Mouse (Mus musculus) hindbrain, embryonic 13.5 days (tissue): ENCODE measurements around the gene Dna2. TPM values are rescaled to one million over a fixed set of nuclear protein-coding genes. Genes with fewer than 3 reads are reported as not detected.
"Not testable (repeated sequence)": the region's sequence is repeated elsewhere in the genome, so short reads cannot be mapped to it uniquely, and the experiment has no call there.

Experiments used
- ATAC-seq: fragments of 200-750 bp; cut with Nextera tagmentation; 2 replicates; pipeline ENCODE4 v1.8.0; 2017; ENCODE audit warnings: moderate TSS enrichment; ENCODE audit not compliant: low FRiP score
- H3K27ac ChIP-seq: fragments of 300-500 bp; sonication (generic); 2 replicates; pipeline ENCODE4 v1.5.1; 2015; ENCODE audit warnings: inconsistent platforms, mild to moderate bottlenecking, moderate library complexity
- H3K27me3 ChIP-seq: fragments of 300-500 bp; sonication (generic); 2 replicates; pipeline ENCODE4 v1.6.1; 2015; ENCODE audit warnings: mild to moderate bottlenecking, inconsistent platforms
- H3K36me3 ChIP-seq: fragments of 300-500 bp; sonication (generic); 2 replicates; pipeline ENCODE4 v1.6.1; 2015; ENCODE audit warnings: mild to moderate bottlenecking, inconsistent platforms
- H3K4me1 ChIP-seq: fragments of 300-500 bp; sonication (generic); replicated peaks from 2 replicates; pipeline ENCODE4 v1.6.1; 2015; ENCODE audit warnings: inconsistent platforms
- H3K4me2 ChIP-seq: fragments of 300-500 bp; sonication (generic); 2 replicates; pipeline ENCODE4 v1.6.1; 2015; ENCODE audit warnings: inconsistent platforms, mild to moderate bottlenecking, moderate library complexity
- H3K4me3 ChIP-seq: fragments of 300-500 bp; sonication (generic); 2 replicates; pipeline ENCODE4 v1.5.1; 2015; ENCODE audit warnings: mild to moderate bottlenecking, inconsistent platforms
- H3K9ac ChIP-seq: fragments of 300-500 bp; sonication (generic); 2 replicates; pipeline ENCODE4 v1.6.1; 2015; ENCODE audit warnings: mild to moderate bottlenecking, inconsistent platforms
- H3K9me3 ChIP-seq: fragments of 300-500 bp; sonication (generic); 2 replicates; pipeline ENCODE4 v1.6.1; 2016; ENCODE audit warnings: inconsistent platforms
- WGBS: fragments of 180-500 bp; shearing (Covaris S2); methylation state at CpG from one replicate; pipeline ENCODE4 v1.1.7; 2015; 5-methylcytosine and 5-hydroxymethylcytosine counted together
- polyA plus RNA-seq: library from polyadenylated mRNA; unstranded; fragments of >200 nt; fragmentation: Nextera tagmentation; extraction: Ambion mirVana; gene quantifications from 2 replicates; pipeline ENCODE4 v1.2.1, GENCODE M21; 2015

Dna2 gene
- 5.1 and 6.4 TPM in 2 replicates for polyA plus RNA-seq

DNA sequence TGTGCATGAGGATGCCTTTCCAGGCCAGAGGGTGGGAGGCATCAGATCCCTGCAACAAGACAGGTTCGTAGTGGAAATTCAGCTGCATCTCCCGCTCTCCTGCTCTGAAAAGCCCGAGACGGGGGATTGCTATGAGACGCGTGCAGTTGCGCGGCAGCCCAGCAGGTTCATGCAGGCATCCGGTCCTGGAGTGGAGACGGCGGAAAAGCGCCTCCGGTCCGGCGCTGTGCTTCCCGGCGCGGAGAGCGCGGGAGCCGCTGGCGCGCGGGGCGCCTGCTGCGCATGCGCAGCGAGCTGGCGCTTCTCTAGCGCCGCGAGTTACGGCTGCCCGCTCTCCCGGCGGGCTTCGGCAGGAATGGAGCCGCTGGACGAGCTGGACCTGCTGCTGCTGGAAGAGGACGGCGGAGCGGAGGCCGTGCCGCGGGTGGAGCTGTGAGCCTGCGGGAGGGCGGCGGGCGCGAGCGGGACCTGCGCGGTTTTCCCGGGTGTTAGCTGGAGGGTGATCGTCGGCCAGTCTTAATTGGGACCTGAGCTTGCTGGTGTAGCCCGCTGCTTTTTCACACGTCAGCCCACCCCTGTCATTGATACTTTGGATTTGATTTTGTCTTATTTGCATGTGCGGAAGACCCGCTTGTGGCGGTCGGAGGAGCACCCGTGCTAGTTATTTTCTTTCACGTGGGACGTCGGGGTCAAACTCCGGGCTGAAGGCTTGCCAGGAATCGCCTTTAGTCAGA lies at the start of gene Dna2:
Dna2 (plus strand) TSS at position 289 of the 734 bp plus-strand sequence.
- peak; percentile 92 for ATAC-seq
- H3K27ac ChIP-seq: peak within 1 kb of the TSS; percentile 90
- peaks cover 38% of the 10 kb centered on the region for H3K36me3 ChIP-seq
- no peaks in the 10 kb centered on the region for H3K27me3 ChIP-seq
- peak within 1 kb of the TSS; percentile 59 for H3K4me3 ChIP-seq
- 0 out of 2 replicates have a peak, but pooled peaks cover 4% of the 10 kb centered on the region for H3K4me1 ChIP-seq
- H3K9ac ChIP-seq: peak within 1 kb of the TSS; percentile 83
- peak within 1 kb of the TSS; percentile 72 for H3K4me2 ChIP-seq
- H3K9me3 ChIP-seq: no peaks in the 10 kb centered on the region
- under 1% methylated on average over 68 of the region's 68 CpGs for WGBS

- Histone ChIP-seq H3K4me3 (no peak overlapping the region), H3K27me3 (no peaks in the 10 kb centered on the region), H3K9me3 (no peaks in the 10 kb centered on the region), H3K4me1 (no peaks in the 10 kb centered on the region), H3K27ac (no peak overlapping the region), H3K4me2 (no peak overlapping the region), H3K9ac (no peak overlapping the region), H3K36me3 (no peaks in the 10 kb centered on the region)
- 99% methylated on average over 3 of the region's 3 CpGs for WGBS
- ATAC-seq: no peak
These were observed 49.4 kb upstream of the Dna2 start for GRCm38 (mm10) chr10:62897437-62897836.

GRCm38 (mm10) chr10:62898061-62898460 lies 48.8 kb upstream of the Dna2 start:
- no peak for ATAC-seq
- Histone ChIP-seq H3K9ac (no peak overlapping the region), H3K4me3 (no peak overlapping the region), H3K9me3 (no peaks in the 10 kb centered on the region), H3K27ac (no peak overlapping the region), H3K27me3 (no peaks in the 10 kb centered on the region), H3K4me1 (no peaks in the 10 kb centered on the region), H3K36me3 (no peaks in the 10 kb centered on the region), H3K4me2 (no peak overlapping the region)
- 87% methylated on average over 2 of the region's 2 CpGs for WGBS

DNA sequence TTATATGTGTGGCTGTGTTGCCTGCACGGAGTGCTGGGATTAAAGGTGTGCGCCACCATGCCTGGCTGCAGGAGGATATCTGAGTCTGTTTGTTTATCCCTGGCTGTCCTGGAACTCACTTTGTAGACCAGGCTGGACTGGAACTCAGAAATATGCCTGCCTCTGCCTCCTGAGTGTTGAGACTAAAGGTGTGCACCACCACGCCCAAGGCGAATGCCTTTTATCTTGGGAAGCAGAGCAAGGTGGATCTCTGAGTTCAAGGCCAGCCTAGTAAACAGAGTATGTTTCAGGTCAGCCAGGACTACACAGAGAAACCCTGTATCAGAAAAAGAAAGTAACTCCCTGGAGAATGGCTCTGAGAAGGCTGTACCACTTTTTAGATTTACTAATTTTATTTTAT lies 46.7 kb upstream of the Dna2 start:
- H3K27me3 ChIP-seq: no peaks in the 10 kb centered on the region
- H3K9ac ChIP-seq: no peak overlapping the region
- H3K36me3 ChIP-seq: no peaks in the 10 kb centered on the region
- no peak for ATAC-seq
- no peak overlapping the region for H3K4me2 ChIP-seq
- no peaks in the 10 kb centered on the region for H3K9me3 ChIP-seq
- 98% methylated on average over 4 of the region's 4 CpGs for WGBS
- no peaks in the 10 kb centered on the region for H3K4me1 ChIP-seq
- no peak overlapping the region for H3K4me3 ChIP-seq
- H3K27ac ChIP-seq: no peak overlapping the region

- no peak overlapping the region for H3K4me2 ChIP-seq
- H3K9ac ChIP-seq: no peak overlapping the region; the same call in 1 of the 2 replicates
- WGBS: 46% methylated on average over 8 of the region's 8 CpGs
- H3K4me3 ChIP-seq: no peak overlapping the region
- no peak for ATAC-seq
- H3K36me3 ChIP-seq: no peaks in the 10 kb centered on the region
- H3K9me3 ChIP-seq: no peaks in the 10 kb centered on the region
- no peak overlapping the region for H3K27ac ChIP-seq
- H3K4me1 ChIP-seq: no peaks in the 10 kb centered on the region
- H3K27me3 ChIP-seq: no peaks in the 10 kb centered on the region
These were observed 45.0 kb upstream of the Dna2 start for GRCm38 (mm10) chr10:62901826-62902225.

GRCm38 (mm10) chr10:62902829-62903228 lies 44.0 kb upstream of the Dna2 start:
- no peaks in the 10 kb centered on the region for H3K4me1 ChIP-seq
- no peak for ATAC-seq
- no peak overlapping the region for H3K4me2 ChIP-seq
- no peak overlapping the region for H3K9ac ChIP-seq
- no peak overlapping the region for H3K27ac ChIP-seq
- 58% methylated on average over 1 of the region's 1 CpGs for WGBS
- no peaks in the 10 kb centered on the region for H3K9me3 ChIP-seq
- no peak overlapping the region for H3K4me3 ChIP-seq
- no peaks in the 10 kb centered on the region for H3K36me3 ChIP-seq
- H3K27me3 ChIP-seq: no peaks in the 10 kb centered on the region

DNA sequence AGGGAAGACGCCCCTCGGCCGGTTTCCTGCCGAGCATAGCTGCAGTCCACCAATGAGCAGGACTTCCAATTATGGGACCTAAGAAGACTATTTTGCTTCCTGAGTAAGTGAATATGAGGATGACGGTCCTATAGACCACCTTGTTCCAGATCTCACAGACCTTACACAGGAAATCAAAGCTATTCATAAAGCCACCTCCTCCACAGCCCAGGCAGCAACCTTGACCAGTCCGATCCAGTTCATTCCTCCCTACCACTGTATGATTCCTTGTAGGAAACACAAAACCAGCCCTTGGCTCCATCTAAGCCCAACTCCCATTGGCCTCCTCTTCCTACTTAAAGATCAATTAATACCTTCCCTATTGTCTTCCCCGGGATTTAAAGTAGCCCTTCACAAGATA lies 40.5 kb upstream of the Dna2 start:
- no peak for ATAC-seq
- H3K27ac ChIP-seq: no peak overlapping the region
- H3K27me3 ChIP-seq: no peaks in the 10 kb centered on the region
- no peaks in the 10 kb centered on the region for H3K36me3 ChIP-seq
- no peak overlapping the region for H3K4me3 ChIP-seq
- no peaks in the 10 kb centered on the region for H3K4me1 ChIP-seq
- no peak overlapping the region for H3K9ac ChIP-seq
- H3K4me2 ChIP-seq: no peak overlapping the region
- H3K9me3 ChIP-seq: no peaks in the 10 kb centered on the region
- 90% methylated on average over 7 of the region's 7 CpGs for WGBS

DNA sequence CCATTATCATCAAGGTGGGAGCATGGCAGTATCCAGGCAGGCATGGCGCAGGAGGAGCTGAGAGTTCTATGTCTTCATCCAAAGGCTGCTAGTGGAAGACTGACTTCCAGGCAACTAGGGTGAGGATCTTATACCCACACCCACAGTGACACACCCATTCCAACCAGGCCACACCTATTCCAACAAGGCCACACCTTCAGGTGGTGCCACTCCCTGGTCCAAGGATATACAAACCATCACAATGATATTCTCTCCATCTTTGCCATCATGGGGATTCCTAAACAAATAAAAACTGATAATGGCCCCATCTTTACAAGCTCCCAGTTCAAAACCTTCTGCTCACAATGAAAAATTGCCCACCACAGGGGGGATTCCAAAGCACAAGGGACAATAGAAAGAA lies 37.9 kb upstream of the Dna2 start, which contains the start of gene Tet1:
Tet1 (minus strand) TSS at position 101 of the 400 bp plus-strand sequence.
- H3K36me3 ChIP-seq, H3K4me3 ChIP-seq, H3K27ac ChIP-seq, H3K4me2 ChIP-seq, H3K9ac ChIP-seq, H3K27me3 ChIP-seq, ATAC-seq, H3K9me3 ChIP-seq, H3K4me1 ChIP-seq: not testable (repeated sequence)
- no CpG with 5 or more reads among the region's 1 CpGs for WGBS

GRCm38 (mm10) chr10:62911120-62911519 lies 35.7 kb upstream of the Dna2 start:
- H3K36me3 ChIP-seq: no peaks in the 10 kb centered on the region
- no peaks in the 10 kb centered on the region for H3K27me3 ChIP-seq
- 88% methylated on average over 2 of the region's 2 CpGs for WGBS
- no peaks in the 10 kb centered on the region for H3K9me3 ChIP-seq
- no peak overlapping the region for H3K4me2 ChIP-seq
- H3K4me1 ChIP-seq: no peaks in the 10 kb centered on the region
- no peak overlapping the region for H3K4me3 ChIP-seq
- H3K9ac ChIP-seq: no peak overlapping the region
- no peak overlapping the region for H3K27ac ChIP-seq
- no peak for ATAC-seq

- Histone ChIP-seq H3K9me3 (no peaks in the 10 kb centered on the region), H3K27me3 (no peaks in the 10 kb centered on the region), H3K9ac (no peak overlapping the region), H3K4me3 (no peak overlapping the region), H3K36me3 (no peaks in the 10 kb centered on the region), H3K4me1 (peaks cover 15% of the 10 kb centered on the region), H3K27ac (no peak overlapping the region), H3K4me2 (no peak overlapping the region)
- ATAC-seq: no peak
- 87% methylated on average over 3 of the region's 3 CpGs for WGBS
These were observed 27.8 kb upstream of the Dna2 start for GRCm38 (mm10) chr10:62918985-62919384.

DNA sequence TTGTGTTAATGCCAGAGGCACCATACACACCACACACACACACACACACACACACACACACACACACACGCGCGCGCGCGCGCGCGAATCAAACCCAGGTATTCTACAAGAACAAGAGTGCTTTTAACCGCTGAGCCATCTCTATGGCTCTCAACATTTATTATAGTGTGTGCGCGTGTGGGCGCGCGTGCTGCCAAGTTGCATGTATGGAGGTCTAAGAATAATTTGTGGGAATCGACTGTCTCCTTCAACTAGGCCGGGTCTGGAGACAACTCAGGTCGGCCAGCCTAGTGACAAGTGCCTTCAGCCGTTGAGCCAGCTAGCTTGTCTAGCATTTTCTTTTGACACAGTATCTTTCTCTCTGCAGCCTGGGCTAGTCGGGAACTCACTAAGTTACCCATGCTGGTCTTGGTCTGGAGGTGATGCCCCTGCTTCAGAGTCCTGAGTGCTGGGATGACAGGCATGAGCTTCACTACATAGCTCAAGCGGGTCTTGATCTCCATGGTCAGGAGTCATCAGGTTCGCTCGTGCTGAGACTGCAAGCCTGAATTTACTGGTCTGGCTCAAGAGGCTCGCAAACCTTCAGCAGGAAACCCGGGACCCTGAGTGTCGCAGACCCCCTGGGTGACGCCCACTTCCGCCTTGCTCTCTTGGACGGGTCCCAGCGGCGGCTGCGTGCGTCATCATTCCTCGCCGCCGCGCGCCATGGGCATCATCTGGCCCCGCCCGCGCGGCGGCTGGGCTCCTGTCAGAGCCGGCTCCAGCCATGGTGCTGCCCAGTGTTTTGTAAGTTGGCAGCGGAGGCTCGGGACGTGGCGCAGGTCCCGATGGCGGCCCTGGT lies 26.7 kb upstream of the Dna2 start, which contains the start of gene Slc25a16:
Slc25a16 (plus strand) TSS at position 709 of the 841 bp plus-strand sequence.
- Histone ChIP-seq H3K27me3 (no peaks in the 10 kb centered on the region), H3K9ac (peak within 1 kb of the TSS; percentile 98), H3K4me3 (peak within 1 kb of the TSS; percentile 97), H3K36me3 (no peaks in the 10 kb centered on the region), H3K4me2 (peak within 1 kb of the TSS; percentile 84), H3K9me3 (no peaks in the 10 kb centered on the region), H3K27ac (peak within 1 kb of the TSS; percentile 93), H3K4me1 (peaks cover 18% of the 10 kb centered on the region)
- WGBS: 6% methylated on average over 50 of the region's 50 CpGs
- peak; percentile 98 for ATAC-seq

DNA sequence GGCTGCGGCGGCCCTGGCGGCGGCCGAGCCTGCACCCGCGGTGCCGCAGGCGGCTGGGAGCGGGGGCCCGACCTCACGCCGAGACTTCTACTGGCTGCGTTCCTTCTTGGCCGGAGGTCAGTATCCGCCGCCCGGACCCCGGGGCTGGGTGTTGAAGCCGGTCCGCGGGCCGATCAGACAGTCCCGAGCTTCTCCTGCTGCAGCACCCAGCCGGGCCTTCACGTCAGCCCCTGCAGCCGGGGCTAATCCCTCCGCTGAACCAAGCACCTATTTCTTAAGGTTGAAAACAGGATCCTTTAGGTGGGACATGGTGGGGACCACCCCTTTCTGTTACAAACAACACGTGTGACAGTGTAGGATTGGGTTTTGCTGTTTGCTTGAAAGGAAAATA lies 26.1 kb upstream of the Dna2 start:
- peak; percentile 79 for ATAC-seq
- Histone ChIP-seq H3K9ac (peak overlapping the region; percentile 98), H3K4me1 (peaks cover 18% of the 10 kb centered on the region), H3K27me3 (no peaks in the 10 kb centered on the region), H3K9me3 (no peaks in the 10 kb centered on the region), H3K4me3 (peak overlapping the region; percentile 97), H3K4me2 (peak overlapping the region; percentile 84), H3K36me3 (no peaks in the 10 kb centered on the region), H3K27ac (peak overlapping the region; percentile 93)
- 0% methylated on average over 26 of the region's 29 CpGs for WGBS
